Mouse (Mus musculus): Measurements from ENCODE around the gene 1700037H04Rik. TPM values are rescaled to one million over a fixed set of nuclear protein-coding genes. Genes with fewer than 3 reads are reported as not detected.

The 1700037H04Rik gene
- polyA plus RNA-seq, 1 experiment: 426 TPM

DNA sequence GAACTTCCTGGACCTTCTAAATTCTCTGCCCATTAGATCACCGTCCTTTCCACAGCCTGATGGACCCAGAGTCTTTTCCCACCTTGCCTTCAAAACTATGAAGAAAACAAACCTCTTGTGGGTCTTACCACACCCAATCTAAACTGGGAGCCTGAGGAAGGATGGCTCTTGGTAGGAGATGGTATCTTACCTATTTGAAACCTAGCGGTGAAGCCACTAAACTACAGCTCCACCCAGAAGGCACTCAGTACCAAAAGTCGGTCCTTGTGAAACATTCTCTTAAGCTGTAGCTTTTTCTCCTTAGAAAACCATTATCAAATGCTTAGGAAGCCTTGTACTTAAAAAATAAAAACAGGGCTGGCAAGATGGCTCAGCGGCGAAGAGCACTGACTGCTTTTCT, 28.4 kb upstream of the 1700037H04Rik start:
- H3K4me1 ChIP-seq (ENCODE audit: control insufficient read depth, insufficient read depth, insufficient read length, low read length): no peaks in the 10 kb centered on the region; the same call in none of the 2 replicates
- H3K4me3 ChIP-seq (ENCODE audit: insufficient read depth, low read depth, low read length): no peak overlapping the region
- H3K27ac ChIP-seq (replicated peaks; ENCODE audit: low read depth, low read length): no peak overlapping the region

DNA sequence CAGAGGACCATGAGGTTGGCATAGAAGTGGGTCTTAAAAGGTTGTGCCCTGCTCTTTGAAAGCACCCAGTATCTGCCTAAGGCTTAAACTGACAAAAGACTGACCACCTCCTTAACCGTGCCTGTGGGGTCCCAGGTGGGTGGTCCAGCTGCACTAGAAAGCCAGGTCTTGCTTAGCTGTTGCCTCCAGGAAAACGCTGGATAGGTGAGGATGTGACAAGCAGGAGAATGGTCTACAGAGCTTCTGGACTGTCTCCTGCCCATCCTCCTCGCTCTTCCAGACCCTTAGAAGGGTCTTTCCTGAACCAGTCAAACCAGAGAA, 27.7 kb upstream of the 1700037H04Rik start:
- no peak overlapping the region for H3K27ac ChIP-seq (replicated peaks; ENCODE audit: low read depth, low read length)
- H3K4me1 ChIP-seq (ENCODE audit: control insufficient read depth, insufficient read depth, insufficient read length, low read length): no peaks in the 10 kb centered on the region; the same call in none of the 2 replicates
- H3K4me3 ChIP-seq (ENCODE audit: insufficient read depth, low read depth, low read length): peak overlapping the region; percentile 65

DNA sequence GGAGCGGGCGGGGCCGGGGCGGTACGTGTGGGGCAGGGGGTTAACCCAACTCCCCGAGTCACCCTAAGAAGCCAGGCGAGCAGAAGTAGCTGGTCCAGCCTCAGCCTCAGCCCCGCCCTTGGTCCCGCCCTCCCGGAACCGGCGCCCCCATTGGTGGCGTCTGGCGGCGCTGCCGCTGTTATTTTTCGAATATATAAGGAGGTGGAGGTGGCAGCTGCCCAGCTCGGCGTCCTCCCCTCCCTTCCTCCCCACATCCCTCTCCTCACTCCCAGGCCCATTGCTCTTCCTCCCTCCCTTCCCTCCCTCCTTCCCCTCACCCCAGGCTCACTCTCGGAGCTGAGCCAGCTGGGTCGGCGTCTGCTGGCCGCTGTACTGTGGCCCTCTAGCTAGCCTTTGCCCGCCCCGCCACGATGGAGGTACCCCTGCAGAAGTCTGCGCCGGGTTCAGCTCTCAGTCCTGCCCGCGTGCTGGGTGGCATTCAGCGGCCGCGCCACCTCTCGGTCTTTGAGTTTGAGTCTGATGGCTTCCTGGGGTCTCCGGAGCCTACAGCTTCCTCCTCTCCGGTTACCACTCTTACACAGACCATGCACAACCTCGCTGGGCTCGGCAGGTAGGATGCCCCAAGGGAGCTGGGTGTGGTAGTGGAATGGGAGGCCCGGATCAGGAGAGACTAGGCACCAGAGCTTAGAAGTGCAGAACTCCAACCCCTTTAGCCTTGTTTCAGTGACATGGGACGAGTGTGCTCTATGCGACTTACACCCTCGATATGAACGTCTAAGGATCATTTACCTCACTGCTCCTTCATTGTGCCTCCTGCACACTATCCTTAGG, 27.1 kb upstream of the 1700037H04Rik start, which contains the start of the genes Cdc25b and Spef1:
TSS of gene Cdc25b (plus strand) at position 179 of the 831 bp plus-strand sequence.
TSS of gene Spef1 (minus strand) at position 512 of the 831 bp plus-strand sequence.
- H3K27ac ChIP-seq (replicated peaks; ENCODE audit: low read depth, low read length): no peak within 1 kb of the TSS; the same call in 1 of the 2 replicates
- no peaks in the 10 kb centered on the region; the same call in none of the 2 replicates for H3K4me1 ChIP-seq (ENCODE audit: control insufficient read depth, insufficient read depth, insufficient read length, low read length)
- peak within 1 kb of the TSS; percentile 65 for H3K4me3 ChIP-seq (ENCODE audit: insufficient read depth, low read depth, low read length)

DNA sequence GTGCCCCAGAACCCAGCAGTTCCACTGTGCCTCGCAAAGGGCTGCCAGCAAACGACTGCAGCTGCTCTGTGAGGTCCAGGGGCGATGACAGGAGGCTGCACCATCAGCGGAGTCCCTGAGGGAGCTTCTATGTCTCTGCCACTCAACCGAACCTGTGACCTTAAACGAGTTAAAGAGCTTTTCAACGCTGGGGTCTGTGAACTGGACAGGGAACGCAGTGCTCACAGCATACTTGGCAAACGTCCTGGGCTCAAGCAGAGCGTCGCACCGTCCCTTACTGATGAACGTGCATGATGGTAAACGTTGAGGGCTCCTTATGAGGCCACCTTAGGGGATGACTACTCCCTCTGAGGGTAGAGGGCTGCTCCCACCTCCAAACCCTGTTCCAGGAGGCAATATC, 26.5 kb upstream of the 1700037H04Rik start:
- Histone ChIP-seq H3K4me1 (ENCODE audit: control insufficient read depth, insufficient read depth, insufficient read length, low read length) (no peaks in the 10 kb centered on the region; the same call in none of the 2 replicates), H3K4me3 (ENCODE audit: insufficient read depth, low read depth, low read length) (peak overlapping the region; percentile 65), H3K27ac (replicated peaks; ENCODE audit: low read depth, low read length) (no peak overlapping the region; the same call in 1 of the 2 replicates)

DNA sequence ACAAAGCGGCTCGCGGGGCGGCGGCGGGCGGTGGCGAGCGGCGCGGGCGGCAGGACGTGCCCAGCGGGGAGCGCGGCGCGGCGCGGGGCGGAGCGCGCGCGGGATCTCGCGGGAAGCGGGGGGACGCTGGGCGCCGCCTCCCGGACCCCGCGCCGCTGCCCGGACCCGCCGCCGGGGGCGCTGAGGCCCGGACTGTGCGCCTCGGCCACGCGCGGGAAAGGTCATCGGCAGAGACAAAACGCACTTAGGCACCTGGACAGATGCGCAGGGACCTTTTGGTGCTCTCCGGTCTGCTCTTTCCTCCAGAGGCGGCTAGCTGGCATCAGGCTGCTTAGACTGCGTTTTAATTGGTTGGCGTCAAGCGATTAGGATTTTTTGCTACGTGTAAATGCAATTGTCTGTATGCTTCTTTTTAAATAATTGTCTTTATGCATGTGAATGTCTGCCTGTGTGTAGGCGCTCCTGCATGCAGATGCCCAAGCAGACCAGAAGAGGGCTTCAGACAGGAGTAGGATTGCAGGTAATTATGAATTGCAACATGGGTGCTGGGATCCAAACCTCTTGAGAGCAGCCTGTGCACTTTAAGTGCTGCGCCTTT, 20.2 kb upstream of the 1700037H04Rik start, which contains the start of gene Cenpb:
TSS of gene Cenpb (minus strand) at position 78 of the 598 bp plus-strand sequence.
- Histone ChIP-seq H3K4me3 (ENCODE audit: insufficient read depth, low read depth, low read length) (peak within 1 kb of the TSS; percentile 86), H3K27ac (replicated peaks; ENCODE audit: low read depth, low read length) (peak within 1 kb of the TSS; percentile 80), H3K4me1 (ENCODE audit: control insufficient read depth, insufficient read depth, insufficient read length, low read length) (peaks cover 24% of the 10 kb centered on the region)

DNA sequence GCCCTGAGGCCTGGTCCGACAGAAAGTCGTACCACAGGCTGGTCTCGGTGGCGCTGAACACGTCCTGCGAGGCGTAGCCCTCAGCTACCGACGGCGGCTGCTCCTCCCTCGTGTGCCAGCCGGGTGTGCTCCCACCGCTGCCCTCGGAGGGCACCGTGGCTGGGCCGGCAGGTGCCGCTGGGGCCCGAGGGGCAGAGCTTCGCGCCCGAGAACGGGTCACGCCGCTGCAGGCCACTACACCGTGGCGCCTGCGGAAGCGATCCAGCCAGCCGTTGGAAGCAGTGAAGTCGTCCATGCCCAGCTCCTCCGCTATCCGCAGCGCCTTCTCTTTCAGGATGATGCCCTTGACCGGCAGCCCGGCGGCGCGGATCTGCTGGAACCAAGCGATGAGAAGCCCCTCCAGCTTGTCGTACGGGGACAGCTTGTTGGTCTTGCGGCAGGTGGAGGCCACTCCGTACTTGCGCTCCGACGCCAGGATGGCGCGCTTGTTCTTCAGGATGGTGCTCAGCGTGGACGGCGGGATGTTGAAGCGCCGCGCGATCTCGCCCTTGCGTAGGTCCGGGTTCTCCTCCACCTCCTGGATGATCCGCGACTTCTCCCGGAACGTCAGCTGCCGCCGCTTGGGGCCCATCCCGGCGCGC, 19.5 kb upstream of the 1700037H04Rik start:
- peaks cover 26% of the 10 kb centered on the region for H3K4me1 ChIP-seq (ENCODE audit: control insufficient read depth, insufficient read depth, insufficient read length, low read length)
- H3K27ac ChIP-seq (replicated peaks; ENCODE audit: low read depth, low read length): peak overlapping the region; percentile 80
- H3K4me3 ChIP-seq (ENCODE audit: insufficient read depth, low read depth, low read length): peak overlapping the region; percentile 86

DNA sequence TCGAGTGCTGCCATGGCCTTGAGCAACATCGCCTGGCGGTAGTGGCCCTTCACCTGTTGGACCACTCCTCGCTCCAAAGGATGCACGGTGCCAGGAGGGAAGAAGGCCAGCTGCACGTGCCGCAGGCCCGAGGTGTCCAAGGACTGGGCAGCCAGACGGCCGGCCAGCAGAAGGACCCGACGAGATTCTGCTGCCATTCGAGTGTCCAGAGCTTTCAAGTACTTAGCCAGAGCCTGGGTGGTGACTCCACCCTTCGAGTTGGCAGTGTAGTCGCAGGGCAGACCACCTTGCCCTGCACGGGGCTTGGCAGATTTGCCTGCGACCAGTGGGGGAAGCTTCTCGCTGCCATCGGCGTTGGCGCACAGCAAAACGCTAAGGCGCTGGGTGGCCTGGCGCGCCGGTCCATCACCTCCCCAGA, 19.0 kb upstream of the 1700037H04Rik start:
- peak overlapping the region; percentile 80 for H3K27ac ChIP-seq (replicated peaks; ENCODE audit: low read depth, low read length)
- peak overlapping the region; percentile 86 for H3K4me3 ChIP-seq (ENCODE audit: insufficient read depth, low read depth, low read length)
- H3K4me1 ChIP-seq (ENCODE audit: control insufficient read depth, insufficient read depth, insufficient read length, low read length): peaks cover 26% of the 10 kb centered on the region

DNA sequence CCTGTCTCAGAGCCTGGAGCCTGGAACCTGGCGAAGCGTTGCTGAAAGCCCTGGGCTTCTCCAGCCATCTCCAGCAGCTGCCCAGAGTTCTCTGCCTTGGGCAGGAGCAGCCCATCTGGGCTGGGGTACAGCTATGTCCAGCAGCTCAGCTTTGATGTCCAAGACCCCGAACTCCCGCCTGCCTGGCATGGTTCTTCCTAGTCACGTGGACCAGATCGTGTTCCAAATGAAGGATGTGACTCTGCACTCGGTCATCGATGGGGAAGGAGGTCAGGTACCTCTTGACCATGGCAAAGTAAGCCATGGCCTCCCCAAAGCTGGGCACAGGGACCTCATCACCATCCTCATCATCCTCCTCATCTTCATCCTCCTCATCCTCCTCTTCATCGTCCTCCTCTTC, 18.1 kb upstream of the 1700037H04Rik start:
- peak overlapping the region; percentile 86 for H3K4me3 ChIP-seq (ENCODE audit: insufficient read depth, low read depth, low read length)
- peak overlapping the region; percentile 87; the same call in 1 of the 2 replicates for H3K27ac ChIP-seq (replicated peaks; ENCODE audit: low read depth, low read length)
- H3K4me1 ChIP-seq (ENCODE audit: control insufficient read depth, insufficient read depth, insufficient read length, low read length): peaks cover 26% of the 10 kb centered on the region

DNA sequence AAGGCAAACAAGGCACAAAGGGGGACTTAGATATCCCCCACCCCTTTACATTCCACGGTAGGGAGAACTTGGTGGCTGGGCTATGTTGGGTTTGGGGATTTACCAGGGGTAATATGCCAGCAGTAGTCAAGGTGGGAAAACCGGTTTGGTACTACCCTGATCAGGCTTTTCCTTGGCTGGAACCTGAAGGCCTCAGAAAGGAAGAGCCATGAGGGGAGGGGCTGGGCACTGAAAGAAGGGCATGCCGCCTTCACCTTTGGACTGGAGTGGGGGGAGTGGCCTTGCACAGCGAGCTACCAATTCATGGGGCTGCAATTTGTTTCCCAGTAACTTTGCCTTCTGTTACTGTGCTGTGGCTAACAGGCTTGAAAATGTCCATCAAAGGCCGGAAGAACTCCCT, 16.6 kb upstream of the 1700037H04Rik start:
- peaks cover 26% of the 10 kb centered on the region for H3K4me1 ChIP-seq (ENCODE audit: control insufficient read depth, insufficient read depth, insufficient read length, low read length)
- peak overlapping the region; percentile 87 for H3K27ac ChIP-seq (replicated peaks; ENCODE audit: low read depth, low read length)
- H3K4me3 ChIP-seq (ENCODE audit: insufficient read depth, low read depth, low read length): peak overlapping the region; percentile 9; the same call in 1 of the 2 replicates

DNA sequence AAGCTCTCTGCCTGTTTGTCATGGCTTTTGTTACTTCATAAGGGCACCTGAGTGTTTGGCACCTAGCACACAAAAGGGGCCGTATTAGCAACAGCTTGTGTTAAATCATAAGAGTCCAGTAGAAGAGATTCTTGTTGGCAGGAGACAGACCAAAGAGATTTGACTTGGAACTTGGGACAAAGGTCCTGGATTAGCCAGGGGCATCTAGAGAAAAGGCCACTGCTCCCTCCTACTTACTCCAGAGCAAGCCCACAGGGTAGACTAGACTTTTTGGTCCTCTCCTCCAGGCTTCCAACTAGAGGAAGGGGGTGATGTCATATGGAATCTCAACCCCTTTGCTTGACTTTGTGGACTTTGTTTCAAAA, 16.0 kb upstream of the 1700037H04Rik start:
- Histone ChIP-seq H3K4me3 (ENCODE audit: insufficient read depth, low read depth, low read length) (no peak overlapping the region), H3K27ac (replicated peaks; ENCODE audit: low read depth, low read length) (peak overlapping the region; percentile 87), H3K4me1 (ENCODE audit: control insufficient read depth, insufficient read depth, insufficient read length, low read length) (peaks cover 26% of the 10 kb centered on the region)

DNA sequence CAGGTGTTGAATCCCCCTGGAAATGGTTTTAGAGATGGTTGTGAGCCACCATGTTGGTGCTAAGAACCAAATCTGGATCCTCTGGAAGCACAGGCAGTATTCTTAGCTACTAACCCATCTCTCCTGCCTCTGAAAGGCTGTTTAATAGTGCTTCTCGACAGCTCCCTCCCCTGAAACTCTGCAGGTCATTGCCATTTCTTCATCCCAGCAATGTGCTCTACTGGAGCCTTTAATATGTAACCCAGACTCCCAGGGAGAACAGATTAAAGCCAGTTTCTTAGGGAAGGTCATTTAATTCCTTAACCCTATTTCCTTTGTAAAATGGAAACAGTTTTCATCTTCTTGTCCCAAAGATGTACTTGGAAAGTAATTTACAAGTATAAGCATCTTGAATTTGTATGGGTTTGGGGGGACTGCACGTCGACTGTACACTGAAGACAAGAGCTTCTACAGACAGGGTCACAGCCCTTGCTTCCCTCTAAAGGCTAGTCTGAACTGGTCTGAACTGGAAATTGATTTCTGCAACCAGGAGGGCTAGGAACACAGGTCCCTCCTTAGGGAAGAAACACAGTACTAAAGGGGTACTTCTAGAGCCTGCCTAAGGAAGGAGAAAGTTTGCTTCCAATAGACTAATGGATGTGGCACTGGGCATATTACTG, 15.5 kb upstream of the 1700037H04Rik start:
- Histone ChIP-seq H3K4me1 (ENCODE audit: control insufficient read depth, insufficient read depth, insufficient read length, low read length) (peaks cover 26% of the 10 kb centered on the region), H3K27ac (replicated peaks; ENCODE audit: low read depth, low read length) (peak overlapping the region; percentile 76), H3K4me3 (ENCODE audit: insufficient read depth, low read depth, low read length) (no peak overlapping the region)

DNA sequence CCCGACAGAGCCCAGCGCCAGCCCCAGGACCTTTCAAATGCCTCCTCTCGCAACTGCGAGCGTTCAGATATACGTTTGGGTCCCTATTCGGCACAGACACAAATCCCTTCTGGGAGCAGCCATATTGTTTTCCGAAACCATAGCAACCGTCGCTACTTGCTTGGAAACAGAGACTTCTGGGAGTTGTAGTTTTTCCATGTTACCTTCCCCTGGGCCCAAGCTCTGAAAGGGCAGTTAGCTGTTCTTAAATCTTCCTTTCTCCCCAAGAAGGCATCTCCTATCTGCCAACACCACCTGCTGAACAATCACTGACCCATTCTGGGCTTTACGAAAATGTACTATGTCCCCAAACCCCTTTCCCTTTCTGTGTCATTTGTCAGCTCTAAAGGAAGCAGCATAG, 14.8 kb upstream of the 1700037H04Rik start:
- H3K27ac ChIP-seq (replicated peaks; ENCODE audit: low read depth, low read length): peak overlapping the region; percentile 69; the same call in 1 of the 2 replicates
- H3K4me1 ChIP-seq (ENCODE audit: control insufficient read depth, insufficient read depth, insufficient read length, low read length): peaks cover 26% of the 10 kb centered on the region
- peak overlapping the region; percentile 39 for H3K4me3 ChIP-seq (ENCODE audit: insufficient read depth, low read depth, low read length)

DNA sequence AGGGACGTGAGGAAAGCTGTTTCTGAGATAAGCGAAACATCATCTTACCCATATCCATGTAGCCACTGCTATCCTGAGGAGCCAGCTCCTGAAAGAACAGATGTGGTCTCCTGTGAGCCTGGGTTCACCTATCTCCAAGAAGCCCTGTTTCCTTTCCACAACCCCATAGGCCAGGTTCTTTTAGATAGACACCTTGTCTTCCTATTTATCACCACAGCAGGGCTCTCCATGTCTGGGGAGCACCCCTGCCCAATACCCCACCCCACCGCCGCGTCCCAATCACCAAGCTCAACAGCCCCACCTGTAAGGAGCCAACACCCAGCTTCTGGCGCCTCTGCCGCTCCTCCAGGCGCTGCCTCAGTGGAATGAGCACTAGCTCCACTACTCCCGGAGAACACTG, 12.4 kb upstream of the 1700037H04Rik start:
- Histone ChIP-seq H3K4me1 (ENCODE audit: control insufficient read depth, insufficient read depth, insufficient read length, low read length) (peaks cover 13% of the 10 kb centered on the region), H3K4me3 (ENCODE audit: insufficient read depth, low read depth, low read length) (no peak overlapping the region), H3K27ac (replicated peaks; ENCODE audit: low read depth, low read length) (no peak overlapping the region)

DNA sequence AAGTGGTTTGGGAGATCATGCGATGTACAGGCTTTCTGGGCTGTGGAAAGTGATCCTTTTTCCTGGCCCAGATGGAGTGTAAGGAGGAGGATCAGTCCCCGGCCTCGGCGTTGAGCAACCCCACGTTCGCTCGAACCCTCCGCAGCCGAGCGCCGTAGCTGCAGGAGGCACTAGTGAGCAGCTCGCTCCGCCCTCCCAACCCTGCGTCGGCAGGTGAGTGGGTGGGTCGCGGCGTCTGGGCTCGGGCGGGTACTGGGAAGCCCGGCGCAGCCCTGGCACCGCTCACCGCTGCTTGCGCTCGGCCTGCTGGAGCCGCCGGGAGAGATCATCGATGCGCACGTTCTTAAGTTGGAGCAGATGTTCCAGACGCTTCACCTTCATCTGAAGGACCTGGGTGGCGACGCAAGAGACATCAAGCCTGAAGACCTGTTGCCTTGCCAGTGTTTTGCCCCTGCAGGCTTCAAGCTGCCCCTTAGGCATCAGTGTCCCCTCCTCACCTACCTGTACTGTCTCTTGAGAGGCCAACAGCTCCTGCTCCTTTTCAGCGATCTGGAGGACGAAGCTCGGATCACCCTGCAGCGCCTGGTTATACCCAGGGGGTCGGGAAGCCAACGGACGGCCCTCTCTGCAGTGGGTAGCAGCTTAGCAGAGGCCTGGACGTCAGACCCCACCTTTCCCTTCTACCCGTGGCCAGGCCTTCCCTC, 11.7 kb upstream of the 1700037H04Rik start:
- Histone ChIP-seq H3K4me3 (ENCODE audit: insufficient read depth, low read depth, low read length) (no peak overlapping the region), H3K4me1 (ENCODE audit: control insufficient read depth, insufficient read depth, insufficient read length, low read length) (peaks cover 6% of the 10 kb centered on the region), H3K27ac (replicated peaks; ENCODE audit: low read depth, low read length) (no peak overlapping the region)
